Mouse (Mus musculus): Measurements from ENCODE around the gene Dhdds.

DNA sequence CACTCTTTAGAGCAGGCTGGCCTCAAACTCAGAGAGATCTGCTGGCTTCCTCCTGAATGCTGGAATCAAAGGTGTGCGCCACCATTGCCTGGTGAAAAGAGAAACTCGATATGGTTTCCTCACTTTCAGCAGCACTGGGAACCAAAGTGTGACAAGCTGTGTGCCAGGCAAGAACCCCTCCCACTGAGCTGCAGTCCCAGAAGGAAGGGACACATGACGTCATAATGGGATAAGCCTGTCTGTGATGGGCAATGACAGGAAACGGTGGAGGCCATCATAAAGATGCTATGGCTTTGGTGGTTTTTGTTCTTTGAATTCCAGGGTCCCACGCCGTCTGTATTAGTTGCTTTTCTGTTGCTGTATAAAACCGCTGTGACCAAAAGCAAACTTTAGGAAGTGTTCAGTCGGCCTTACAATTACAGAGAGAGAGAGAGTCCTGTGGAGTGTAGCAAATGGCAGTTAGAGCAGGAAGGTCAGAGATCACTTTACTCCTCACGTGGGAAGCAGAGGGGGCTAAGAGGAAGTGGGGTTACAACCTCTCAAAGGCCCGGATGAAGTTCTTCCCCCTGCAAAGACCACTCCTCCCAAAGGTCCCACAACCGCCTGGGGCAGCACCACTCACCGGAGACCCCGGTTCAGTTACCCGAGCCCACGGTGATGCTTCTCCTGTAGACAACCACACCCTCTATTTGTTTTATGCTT is 72.0 kb downstream of the Dhdds start:
- TF ChIP-seq POLR2A (IDR thresholded peaks at IDR 0.05; ENCODE audit: insufficient read depth, low read depth, low read length) (no peak), CTCF (IDR thresholded peaks at IDR 0.05) (no peak), EP300 (IDR thresholded peaks at IDR 0.05; ENCODE audit: insufficient read depth, low read depth, low read length) (no peak)
